Mouse (Mus musculus): ENCODE results near the gene Tgm4. TPM values are rescaled to one million over a fixed set of nuclear protein-coding genes. Genes with fewer than 3 reads are reported as not detected.

Tgm4 gene
- polyA plus RNA-seq, 1 experiment from 2014 or later: 0.68 TPM

GRCm38 (mm10) chr9:123090844-123091243, 56.3 kb downstream of the Tgm4 start:
- no peak overlapping the region for H3K4me2 ChIP-seq (ENCODE audit: low read depth, low read length)
- no peak overlapping the region for H3K27ac ChIP-seq (ENCODE audit: low read length)
- peaks cover 32% of the 10 kb centered on the region for H3K36me3 ChIP-seq (ENCODE audit: control insufficient read depth, insufficient read depth)
- no peaks in the 10 kb centered on the region for H3K4me1 ChIP-seq (ENCODE audit: control insufficient read depth, insufficient read depth, low read length)
- no peaks in the 10 kb centered on the region for H3K9me3 ChIP-seq (replicated peaks; ENCODE audit: control insufficient read depth, low read length)
- WGBS: 80% methylated on average over 4 of the region's 4 CpGs
- ATAC-seq (replicated peaks; ENCODE audit: extremely low read depth, insufficient read depth, low FRiP score): no peak
- H3K4me3 ChIP-seq (ENCODE audit: low read length): no peak overlapping the region
- no peaks in the 10 kb centered on the region for H3K27me3 ChIP-seq (ENCODE audit: control insufficient read depth, insufficient read depth, low read length)
- no peak overlapping the region for H3K9ac ChIP-seq (ENCODE audit: low read length)

GRCm38 (mm10) chr9:123099631-123100455, 65.3 kb downstream of the Tgm4 start:
- no peaks in the 10 kb centered on the region for H3K4me1 ChIP-seq (ENCODE audit: control insufficient read depth, insufficient read depth, low read length)
- H3K9ac ChIP-seq (ENCODE audit: low read length): no peak overlapping the region
- no peak overlapping the region for H3K4me2 ChIP-seq (ENCODE audit: low read depth, low read length)
- H3K9me3 ChIP-seq (replicated peaks; ENCODE audit: control insufficient read depth, low read length): no peaks in the 10 kb centered on the region
- no peak overlapping the region for H3K4me3 ChIP-seq (ENCODE audit: low read length)
- H3K36me3 ChIP-seq (ENCODE audit: control insufficient read depth, insufficient read depth): peaks cover 37% of the 10 kb centered on the region
- H3K27ac ChIP-seq (ENCODE audit: low read length): no peak overlapping the region
- 92% methylated on average over 16 of the region's 16 CpGs for WGBS
- no peaks in the 10 kb centered on the region for H3K27me3 ChIP-seq (ENCODE audit: control insufficient read depth, insufficient read depth, low read length)
- ATAC-seq (replicated peaks; ENCODE audit: extremely low read depth, insufficient read depth, low FRiP score): no peak

GRCm38 (mm10) chr9:123103425-123103824, 68.9 kb downstream of the Tgm4 start:
- no peaks in the 10 kb centered on the region for H3K9me3 ChIP-seq (replicated peaks; ENCODE audit: control insufficient read depth, low read length)
- no peak overlapping the region for H3K27ac ChIP-seq (ENCODE audit: low read length)
- no peaks in the 10 kb centered on the region for H3K27me3 ChIP-seq (ENCODE audit: control insufficient read depth, insufficient read depth, low read length)
- no peak overlapping the region for H3K4me2 ChIP-seq (ENCODE audit: low read depth, low read length)
- H3K4me1 ChIP-seq (ENCODE audit: control insufficient read depth, insufficient read depth, low read length): no peaks in the 10 kb centered on the region
- peaks cover 16% of the 10 kb centered on the region for H3K36me3 ChIP-seq (ENCODE audit: control insufficient read depth, insufficient read depth)
- H3K9ac ChIP-seq (ENCODE audit: low read length): no peak overlapping the region
- no peak for ATAC-seq (replicated peaks; ENCODE audit: extremely low read depth, insufficient read depth, low FRiP score)
- no peak overlapping the region for H3K4me3 ChIP-seq (ENCODE audit: low read length)

GRCm38 (mm10) chr9:123104362-123104761, 69.8 kb downstream of the Tgm4 start:
- Histone ChIP-seq H3K27me3 (ENCODE audit: control insufficient read depth, insufficient read depth, low read length) (no peaks in the 10 kb centered on the region), H3K9ac (ENCODE audit: low read length) (no peak overlapping the region), H3K4me1 (ENCODE audit: control insufficient read depth, insufficient read depth, low read length) (no peaks in the 10 kb centered on the region), H3K4me2 (ENCODE audit: low read depth, low read length) (no peak overlapping the region), H3K9me3 (replicated peaks; ENCODE audit: control insufficient read depth, low read length) (no peaks in the 10 kb centered on the region), H3K36me3 (ENCODE audit: control insufficient read depth, insufficient read depth) (peaks cover 11% of the 10 kb centered on the region), H3K4me3 (ENCODE audit: low read length) (no peak overlapping the region), H3K27ac (ENCODE audit: low read length) (no peak overlapping the region)
- ATAC-seq (replicated peaks; ENCODE audit: extremely low read depth, insufficient read depth, low FRiP score): no peak

- no peaks in the 10 kb centered on the region for H3K27me3 ChIP-seq (ENCODE audit: control insufficient read depth, insufficient read depth, low read length)
- H3K9me3 ChIP-seq (replicated peaks; ENCODE audit: control insufficient read depth, low read length): no peaks in the 10 kb centered on the region
- H3K4me3 ChIP-seq (ENCODE audit: low read length): no peak overlapping the region
- WGBS: 85% methylated on average over 4 of the region's 4 CpGs
- no peak overlapping the region for H3K27ac ChIP-seq (ENCODE audit: low read length)
- ATAC-seq (replicated peaks; ENCODE audit: extremely low read depth, insufficient read depth, low FRiP score): no peak; the same call in 1 of the 2 replicates
- H3K9ac ChIP-seq (ENCODE audit: low read length): no peak overlapping the region
- H3K4me2 ChIP-seq (ENCODE audit: low read depth, low read length): no peak overlapping the region
- H3K36me3 ChIP-seq (ENCODE audit: control insufficient read depth, insufficient read depth): peaks cover 3% of the 10 kb centered on the region; the same call in 1 of the 2 replicates
- peaks cover 8% of the 10 kb centered on the region for H3K4me1 ChIP-seq (ENCODE audit: control insufficient read depth, insufficient read depth, low read length)
These were observed 72.7 kb downstream of the Tgm4 start for GRCm38 (mm10) chr9:123107186-123107585.

- Histone ChIP-seq H3K27ac (ENCODE audit: low read length) (no peak overlapping the region), H3K27me3 (ENCODE audit: control insufficient read depth, insufficient read depth, low read length) (no peaks in the 10 kb centered on the region), H3K4me3 (ENCODE audit: low read length) (no peak overlapping the region), H3K4me1 (ENCODE audit: control insufficient read depth, insufficient read depth, low read length) (peaks cover 14% of the 10 kb centered on the region), H3K4me2 (ENCODE audit: low read depth, low read length) (no peak overlapping the region), H3K36me3 (ENCODE audit: control insufficient read depth, insufficient read depth) (peaks cover 3% of the 10 kb centered on the region; the same call in 1 of the 2 replicates), H3K9me3 (replicated peaks; ENCODE audit: control insufficient read depth, low read length) (no peaks in the 10 kb centered on the region), H3K9ac (ENCODE audit: low read length) (no peak overlapping the region)
- no peak for ATAC-seq (replicated peaks; ENCODE audit: extremely low read depth, insufficient read depth, low FRiP score)
- 87% methylated on average over 7 of the region's 7 CpGs for WGBS
These were observed 74.7 kb downstream of the Tgm4 start for GRCm38 (mm10) chr9:123109188-123109587.

GRCm38 (mm10) chr9:123111751-123112221, 77.3 kb downstream of the Tgm4 start:
- H3K9me3 ChIP-seq (replicated peaks; ENCODE audit: control insufficient read depth, low read length): no peaks in the 10 kb centered on the region
- peaks cover 14% of the 10 kb centered on the region for H3K4me1 ChIP-seq (ENCODE audit: control insufficient read depth, insufficient read depth, low read length)
- no peak overlapping the region for H3K27ac ChIP-seq (ENCODE audit: low read length)
- no peaks in the 10 kb centered on the region for H3K36me3 ChIP-seq (ENCODE audit: control insufficient read depth, insufficient read depth)
- no peak for ATAC-seq (replicated peaks; ENCODE audit: extremely low read depth, insufficient read depth, low FRiP score)
- H3K4me3 ChIP-seq (ENCODE audit: low read length): peak overlapping the region; percentile 96
- H3K27me3 ChIP-seq (ENCODE audit: control insufficient read depth, insufficient read depth, low read length): no peaks in the 10 kb centered on the region
- peak overlapping the region; percentile 80 for H3K4me2 ChIP-seq (ENCODE audit: low read depth, low read length)
- 56% methylated on average over 8 of the region's 8 CpGs for WGBS
- peak overlapping the region; percentile 97 for H3K9ac ChIP-seq (ENCODE audit: low read length)

GRCm38 (mm10) chr9:123112805-123113521, 78.4 kb downstream of the Tgm4 start, which contains the start of the genes Zdhhc3 and Exosc7:
Gene Zdhhc3 (minus strand): TSS chr9:123113205.
Gene Exosc7 (plus strand): TSS chr9:123113215.
- no peaks in the 10 kb centered on the region for H3K9me3 ChIP-seq (replicated peaks; ENCODE audit: control insufficient read depth, low read length)

GRCm38 (mm10) chr9:123113931-123114330, 79.4 kb downstream of the Tgm4 start:
- Histone ChIP-seq H3K4me3 (ENCODE audit: low read length) (peak overlapping the region; percentile 96), H3K9ac (ENCODE audit: low read length) (peak overlapping the region; percentile 97), H3K27me3 (ENCODE audit: control insufficient read depth, insufficient read depth, low read length) (no peaks in the 10 kb centered on the region), H3K9me3 (replicated peaks; ENCODE audit: control insufficient read depth, low read length) (no peaks in the 10 kb centered on the region), H3K27ac (ENCODE audit: low read length) (no peak overlapping the region; the same call in 1 of the 2 replicates), H3K4me2 (ENCODE audit: low read depth, low read length) (peak overlapping the region; percentile 80), H3K4me1 (ENCODE audit: control insufficient read depth, insufficient read depth, low read length) (peaks cover 14% of the 10 kb centered on the region), H3K36me3 (ENCODE audit: control insufficient read depth, insufficient read depth) (peaks cover 5% of the 10 kb centered on the region)
- 50% methylated on average over 6 of the region's 6 CpGs for WGBS
- ATAC-seq (replicated peaks; ENCODE audit: extremely low read depth, insufficient read depth, low FRiP score): no peak

More at GRCm38 (mm10) chr9:123112805-123113521, 78.4 kb downstream of the Tgm4 start, which contains the start of the genes Zdhhc3 and Exosc7:
- Histone ChIP-seq H3K4me1 (ENCODE audit: control insufficient read depth, insufficient read depth, low read length) (peaks cover 14% of the 10 kb centered on the region), H3K4me3 (ENCODE audit: low read length) (peak within 1 kb of the TSS; percentile 96), H3K27ac (ENCODE audit: low read length) (peak within 1 kb of the TSS; percentile 94), H3K9ac (ENCODE audit: low read length) (peak within 1 kb of the TSS; percentile 97), H3K36me3 (ENCODE audit: control insufficient read depth, insufficient read depth) (no peaks in the 10 kb centered on the region), H3K4me2 (ENCODE audit: low read depth, low read length) (peak within 1 kb of the TSS; percentile 80), H3K27me3 (ENCODE audit: control insufficient read depth, insufficient read depth, low read length) (no peaks in the 10 kb centered on the region)
- WGBS: under 1% methylated on average over 74 of the region's 79 CpGs
- ATAC-seq (replicated peaks; ENCODE audit: extremely low read depth, insufficient read depth, low FRiP score): peak; percentile 95
